Mouse (Mus musculus): ENCODE data around the gene Atrnl1. TPM values are rescaled to one million over a fixed set of nuclear protein-coding genes. Genes with fewer than 3 reads are reported as not detected.

Gene Atrnl1
- polyA plus RNA-seq, 1 experiment, result 5.6 TPM

DNA sequence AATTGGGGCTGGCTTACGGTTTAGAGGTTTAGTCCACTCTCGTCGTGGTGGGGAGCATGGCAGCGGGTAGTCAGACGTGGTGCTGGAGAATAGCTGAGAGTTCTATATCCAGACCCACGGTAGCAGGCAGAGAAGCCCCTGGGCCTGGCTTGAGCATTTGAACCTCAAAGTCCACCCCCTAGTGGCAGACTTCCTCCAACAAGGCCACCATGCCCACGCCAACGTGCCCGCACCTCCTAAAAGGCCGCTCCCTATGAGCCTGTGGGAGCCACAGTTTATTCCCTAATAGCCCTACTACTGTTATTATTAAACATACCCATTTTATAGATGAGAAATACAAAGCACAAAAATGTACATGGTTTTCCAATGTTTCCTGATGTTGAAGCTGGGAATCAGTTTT lies 19.2 kb upstream of the Atrnl1 start:
- Histone ChIP-seq H3K27me3 (ENCODE audit: control insufficient read depth, insufficient read depth, low read length) (no peaks in the 10 kb centered on the region), H3K4me3 (ENCODE audit: extremely low read depth, insufficient read depth, insufficient read length) (no peak overlapping the region), H3K36me3 (ENCODE audit: control insufficient read depth, insufficient read depth, low read length) (no peaks in the 10 kb centered on the region), H3K4me1 (ENCODE audit: control insufficient read depth, insufficient read depth, insufficient read length) (peaks cover 3% of the 10 kb centered on the region; the same call in 1 of the 2 replicates), H3K27ac (ENCODE audit: insufficient read depth, low read length) (no peak overlapping the region)
- 89% methylated on average over 10 of the region's 10 CpGs for WGBS
- TF ChIP-seq POLR2A (IDR thresholded peaks at IDR 0.05; ENCODE audit: low read depth, low read length) (no peak), CTCF (IDR thresholded peaks at IDR 0.05; ENCODE audit: extremely low read depth, insufficient read depth, insufficient read length, insufficient replicate concordance) (no peak)
- peak in 1 of 2 experiments; percentile 17 for DNase-seq (ENCODE audit: low read depth in 1 of 2, low spot score in 2 of 2)

DNA sequence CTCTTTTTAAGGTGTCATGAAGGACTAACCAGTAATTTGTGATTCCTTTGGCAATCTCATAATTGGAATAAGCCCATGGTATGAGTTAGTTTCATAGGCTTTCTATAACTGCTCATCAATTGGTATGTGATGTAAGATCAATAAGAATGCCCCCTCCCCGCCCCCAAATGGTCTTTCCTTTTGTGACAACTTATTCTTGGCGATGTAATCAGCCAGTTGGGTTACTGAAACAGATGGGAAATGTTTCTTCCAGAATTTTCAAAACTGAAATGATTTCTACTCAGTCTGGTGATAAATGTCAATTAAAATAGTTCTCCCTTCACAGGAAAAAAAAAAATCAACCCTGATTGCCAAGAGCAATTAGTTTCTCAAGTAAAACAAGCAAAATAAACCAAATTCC lies 18.5 kb upstream of the Atrnl1 start:
- no peak for DNase-seq (ENCODE audit: low read depth in 1 of 2, low spot score in 2 of 2)
- no peaks in the 10 kb centered on the region for H3K36me3 ChIP-seq (ENCODE audit: control insufficient read depth, insufficient read depth, low read length)
- H3K4me3 ChIP-seq (ENCODE audit: extremely low read depth, insufficient read depth, insufficient read length), result no peak overlapping the region
- TF ChIP-seq CTCF (IDR thresholded peaks at IDR 0.05; ENCODE audit: extremely low read depth, insufficient read depth, insufficient read length, insufficient replicate concordance), result no peak
- WGBS, result 88% methylated on average over 2 of the region's 2 CpGs
- H3K27me3 ChIP-seq (ENCODE audit: control insufficient read depth, insufficient read depth, low read length), result no peaks in the 10 kb centered on the region
- no peak overlapping the region for H3K27ac ChIP-seq (ENCODE audit: insufficient read depth, low read length)
- peaks cover 3% of the 10 kb centered on the region; the same call in 1 of the 2 replicates for H3K4me1 ChIP-seq (ENCODE audit: control insufficient read depth, insufficient read depth, insufficient read length)

DNA sequence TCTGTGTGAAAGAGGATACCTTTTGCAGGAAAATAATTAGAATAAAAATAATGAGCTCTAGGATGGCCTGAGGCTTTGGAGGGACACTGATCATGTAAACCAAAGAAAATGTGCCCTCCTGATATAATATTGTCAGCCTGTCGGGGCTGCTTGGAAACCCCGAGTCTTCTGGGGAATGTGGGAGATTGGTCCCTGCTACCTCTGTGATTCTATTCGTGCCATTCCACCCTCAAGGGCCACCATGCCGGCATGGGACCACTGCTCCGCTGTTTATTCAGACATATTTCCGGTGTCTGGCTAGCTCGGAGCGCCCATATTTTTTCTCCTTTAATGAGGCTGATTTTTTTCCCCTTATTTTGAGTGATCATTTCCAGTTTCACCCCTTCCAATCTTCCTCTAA lies 11.7 kb upstream of the Atrnl1 start:
- H3K4me3 ChIP-seq (ENCODE audit: extremely low read depth, insufficient read depth, insufficient read length), result no peak overlapping the region
- H3K27ac ChIP-seq (ENCODE audit: insufficient read depth, low read length), result no peak overlapping the region
- TF ChIP-seq CTCF (IDR thresholded peaks at IDR 0.05; ENCODE audit: extremely low read depth, insufficient read depth, insufficient read length, insufficient replicate concordance) (no peak), POLR2A (IDR thresholded peaks at IDR 0.05; ENCODE audit: low read depth, low read length) (no peak)
- H3K27me3 ChIP-seq (ENCODE audit: control insufficient read depth, insufficient read depth, low read length), result no peaks in the 10 kb centered on the region
- WGBS, result 83% methylated on average over 8 of the region's 8 CpGs
- no peaks in the 10 kb centered on the region for H3K4me1 ChIP-seq (ENCODE audit: control insufficient read depth, insufficient read depth, insufficient read length)
- no peak for DNase-seq (ENCODE audit: low read depth in 1 of 2, low spot score in 2 of 2)
- H3K36me3 ChIP-seq (ENCODE audit: control insufficient read depth, insufficient read depth, low read length), result no peaks in the 10 kb centered on the region

DNA sequence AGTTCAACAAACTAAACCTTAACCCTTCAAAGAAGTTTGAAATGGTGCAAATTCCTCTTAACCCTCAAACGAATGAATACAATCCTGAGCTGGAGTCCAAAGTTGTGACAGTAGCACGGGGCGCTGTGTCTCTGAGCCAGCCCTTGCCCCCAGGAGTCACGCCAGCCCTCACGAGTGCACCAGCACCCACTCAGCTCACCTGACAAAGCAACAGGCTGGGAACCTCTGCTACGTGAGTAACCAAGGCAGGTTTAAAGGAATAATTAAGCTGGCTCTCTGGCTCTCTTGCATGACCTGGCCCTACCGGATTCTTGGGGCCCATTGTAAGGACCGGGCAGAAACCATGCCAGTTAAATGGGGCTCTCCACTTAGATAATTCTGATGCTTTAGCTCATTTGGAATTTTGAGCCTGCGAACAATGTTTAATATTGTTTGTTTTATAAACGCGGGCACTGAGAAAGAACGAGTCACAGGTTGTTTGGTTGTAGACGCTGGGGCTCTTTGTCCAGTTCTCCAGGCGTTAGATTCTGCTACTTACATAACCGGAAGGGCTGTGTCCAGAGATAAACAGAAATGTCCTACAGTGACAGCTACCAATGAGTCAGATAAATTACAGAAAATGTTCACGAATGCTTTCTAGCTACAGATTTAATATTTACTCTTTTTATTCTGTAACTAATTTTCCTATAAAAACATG lies 10.5 kb upstream of the Atrnl1 start:
- no peaks in the 10 kb centered on the region for H3K4me1 ChIP-seq (ENCODE audit: control insufficient read depth, insufficient read depth, insufficient read length)
- no peak overlapping the region for H3K4me3 ChIP-seq (ENCODE audit: extremely low read depth, insufficient read depth, insufficient read length)
- peak overlapping the region; percentile 21; the same call in 1 of the 2 replicates for H3K27ac ChIP-seq (ENCODE audit: insufficient read depth, low read length)
- 77% methylated on average over 16 of the region's 16 CpGs for WGBS
- DNase-seq (ENCODE audit: low read depth in 1 of 2, low spot score in 2 of 2), result no peak
- H3K27me3 ChIP-seq (ENCODE audit: control insufficient read depth, insufficient read depth, low read length), result no peaks in the 10 kb centered on the region
- H3K36me3 ChIP-seq (ENCODE audit: control insufficient read depth, insufficient read depth, low read length), result no peaks in the 10 kb centered on the region
- TF ChIP-seq POLR2A (IDR thresholded peaks at IDR 0.05; ENCODE audit: low read depth, low read length) (no peak), CTCF (IDR thresholded peaks at IDR 0.05; ENCODE audit: extremely low read depth, insufficient read depth, insufficient read length, insufficient replicate concordance) (no peak)

DNA sequence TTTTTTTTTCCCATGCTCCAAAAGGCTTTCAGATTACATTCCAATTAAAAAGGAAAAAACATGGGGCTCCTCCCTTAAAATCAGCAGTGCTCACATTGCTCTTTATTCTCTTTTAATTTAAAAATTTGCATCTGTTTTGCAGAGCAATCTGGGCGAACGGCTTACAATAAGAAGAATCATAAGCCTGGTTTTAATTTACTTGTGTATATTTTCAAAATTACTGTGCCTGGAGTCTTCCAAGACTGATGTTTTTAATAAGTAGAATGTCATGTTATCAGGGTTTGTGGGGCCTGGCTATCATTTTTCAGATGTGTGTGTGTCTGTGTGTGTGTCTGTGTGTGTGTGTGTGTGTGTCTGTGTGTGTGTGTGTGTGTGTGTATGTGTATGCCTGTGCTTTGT lies 9.9 kb upstream of the Atrnl1 start:
- no peaks in the 10 kb centered on the region for H3K4me1 ChIP-seq (ENCODE audit: control insufficient read depth, insufficient read depth, insufficient read length)

DNA sequence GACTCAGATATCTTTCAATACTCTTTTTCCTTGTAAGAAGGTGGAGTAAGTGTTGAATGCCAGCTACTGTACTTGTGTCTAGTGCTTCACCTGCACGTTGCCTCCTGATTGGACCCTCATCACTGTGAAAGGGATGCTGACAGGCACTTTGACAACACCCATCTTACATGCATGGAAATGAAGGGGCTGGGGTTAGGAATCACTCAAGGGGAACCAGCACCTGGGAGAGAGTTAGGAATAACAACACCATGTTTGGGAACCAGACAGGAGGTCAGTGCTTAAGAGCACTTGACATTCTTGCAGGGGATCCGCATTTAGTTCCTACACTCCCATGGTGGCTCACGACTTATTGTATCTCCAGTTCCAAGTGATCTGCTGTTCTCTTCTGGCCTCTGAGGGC lies 7.2 kb upstream of the Atrnl1 start:
- H3K4me1 ChIP-seq (ENCODE audit: control insufficient read depth, insufficient read depth, insufficient read length), result no peaks in the 10 kb centered on the region
- WGBS, result 90% methylated on average over 3 of the region's 3 CpGs
- H3K27ac ChIP-seq (ENCODE audit: insufficient read depth, low read length), result no peak overlapping the region
- TF ChIP-seq CTCF (IDR thresholded peaks at IDR 0.05; ENCODE audit: extremely low read depth, insufficient read depth, insufficient read length, insufficient replicate concordance) (no peak), POLR2A (IDR thresholded peaks at IDR 0.05; ENCODE audit: low read depth, low read length) (no peak)
- no peaks in the 10 kb centered on the region for H3K27me3 ChIP-seq (ENCODE audit: control insufficient read depth, insufficient read depth, low read length)
- DNase-seq (ENCODE audit: low read depth in 1 of 2, low spot score in 2 of 2), result no peak
- H3K4me3 ChIP-seq (ENCODE audit: extremely low read depth, insufficient read depth, insufficient read length), result no peak overlapping the region
- H3K36me3 ChIP-seq (ENCODE audit: control insufficient read depth, insufficient read depth, low read length), result no peaks in the 10 kb centered on the region

More for the DNA sequence above, 9.9 kb upstream of the Atrnl1 start:
- no peaks in the 10 kb centered on the region for H3K27me3 ChIP-seq (ENCODE audit: control insufficient read depth, insufficient read depth, low read length)
- H3K4me3 ChIP-seq (ENCODE audit: extremely low read depth, insufficient read depth, insufficient read length), result no peak overlapping the region
- TF ChIP-seq CTCF (IDR thresholded peaks at IDR 0.05; ENCODE audit: extremely low read depth, insufficient read depth, insufficient read length, insufficient replicate concordance) (no peak), POLR2A (IDR thresholded peaks at IDR 0.05; ENCODE audit: low read depth, low read length) (no peak)
- 87% methylated on average over 2 of the region's 2 CpGs for WGBS
- no peaks in the 10 kb centered on the region for H3K36me3 ChIP-seq (ENCODE audit: control insufficient read depth, insufficient read depth, low read length)
- no peak overlapping the region for H3K27ac ChIP-seq (ENCODE audit: insufficient read depth, low read length)
- no peak for DNase-seq (ENCODE audit: low read depth in 1 of 2, low spot score in 2 of 2)

DNA sequence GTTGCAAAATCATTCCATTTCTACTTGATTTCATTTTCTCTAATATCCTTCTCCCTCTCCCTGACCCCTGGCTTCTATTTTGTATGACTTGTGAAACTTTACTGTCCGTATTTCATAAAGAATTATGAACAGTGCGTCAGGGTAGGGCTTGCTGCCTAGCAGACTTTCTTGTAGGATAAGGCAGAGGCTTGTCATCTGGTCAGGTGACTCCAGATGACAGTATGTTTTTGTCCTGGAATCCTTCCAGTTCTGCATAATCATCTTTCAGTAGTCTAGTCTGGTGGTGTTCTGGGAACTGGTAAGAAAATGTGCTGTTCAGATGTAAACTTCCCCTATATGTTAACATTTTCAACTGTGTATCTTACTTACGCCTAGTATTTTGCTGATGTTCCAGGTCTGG lies 4.9 kb upstream of the Atrnl1 start:
- no peaks in the 10 kb centered on the region for H3K36me3 ChIP-seq (ENCODE audit: control insufficient read depth, insufficient read depth, low read length)
- no peaks in the 10 kb centered on the region; the same call in 1 of the 2 replicates for H3K4me1 ChIP-seq (ENCODE audit: control insufficient read depth, insufficient read depth, insufficient read length)
- 95% methylated on average over 3 of the region's 3 CpGs for WGBS
- H3K27ac ChIP-seq (ENCODE audit: insufficient read depth, low read length), result no peak overlapping the region
- DNase-seq (ENCODE audit: low read depth in 1 of 2, low spot score in 2 of 2), result no peak
- no peaks in the 10 kb centered on the region for H3K27me3 ChIP-seq (ENCODE audit: control insufficient read depth, insufficient read depth, low read length)
- no peak overlapping the region for H3K4me3 ChIP-seq (ENCODE audit: extremely low read depth, insufficient read depth, insufficient read length)
- TF ChIP-seq CTCF (IDR thresholded peaks at IDR 0.05; ENCODE audit: extremely low read depth, insufficient read depth, insufficient read length, insufficient replicate concordance), result no peak
- no peak for TF ChIP-seq POLR2A (IDR thresholded peaks at IDR 0.05; ENCODE audit: low read depth, low read length)
